Mouse (Mus musculus) megakaryocyte-erythroid progenitor cell, adult 5-6 weeks (primary cell): Measurements from ENCODE around the gene Ptprt. TPM values are rescaled to one million over a fixed set of nuclear protein-coding genes. Genes with fewer than 3 reads are reported as not detected.

Source experiments
- ATAC-seq: replicated peaks from 2 replicates; pipeline ENCODE4 v1.8.0; 2016; ENCODE audit warnings: mild to moderate bottlenecking, inconsistent platforms; ENCODE audit not compliant: severe bottlenecking, poor library complexity, low FRiP score, low TSS enrichment
- total RNA-seq, 2 experiments: library from RNA; stranded (forward) in 1 of 2; stranded (reverse) in 1 of 2; fragments of 200-1000, 215-1000 nt in 1 of 2; fragments of >200 nt in 1 of 2; fragmentation: Nextera tagmentation in 1 of 2; gene quantifications; 2 replicates each; pipeline ENCODE4 v1.2.3; 2014 to 2017

The Ptprt gene
- total RNA-seq, 2 experiments from 2014 or later: not detected

DNA sequence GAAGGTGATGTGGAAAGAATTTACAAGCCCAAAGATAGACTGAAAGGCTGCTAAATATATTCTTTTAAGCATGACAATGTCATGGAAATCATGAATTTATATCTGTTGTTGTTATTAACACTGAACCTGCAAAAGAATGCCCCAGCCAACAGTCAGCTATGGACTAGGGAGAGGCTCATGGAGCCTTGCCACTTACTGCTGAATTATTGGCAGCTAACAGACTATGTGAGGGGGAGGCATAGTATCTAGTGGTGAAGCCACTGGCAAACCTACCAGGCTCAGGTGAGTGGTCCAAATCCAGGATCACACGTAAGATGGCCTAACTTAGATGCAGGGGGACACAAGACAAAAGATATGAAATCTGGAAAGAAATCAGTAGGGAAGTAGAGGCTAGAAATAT, 847.6 kb downstream of the Ptprt start:
- no peak for ATAC-seq

DNA sequence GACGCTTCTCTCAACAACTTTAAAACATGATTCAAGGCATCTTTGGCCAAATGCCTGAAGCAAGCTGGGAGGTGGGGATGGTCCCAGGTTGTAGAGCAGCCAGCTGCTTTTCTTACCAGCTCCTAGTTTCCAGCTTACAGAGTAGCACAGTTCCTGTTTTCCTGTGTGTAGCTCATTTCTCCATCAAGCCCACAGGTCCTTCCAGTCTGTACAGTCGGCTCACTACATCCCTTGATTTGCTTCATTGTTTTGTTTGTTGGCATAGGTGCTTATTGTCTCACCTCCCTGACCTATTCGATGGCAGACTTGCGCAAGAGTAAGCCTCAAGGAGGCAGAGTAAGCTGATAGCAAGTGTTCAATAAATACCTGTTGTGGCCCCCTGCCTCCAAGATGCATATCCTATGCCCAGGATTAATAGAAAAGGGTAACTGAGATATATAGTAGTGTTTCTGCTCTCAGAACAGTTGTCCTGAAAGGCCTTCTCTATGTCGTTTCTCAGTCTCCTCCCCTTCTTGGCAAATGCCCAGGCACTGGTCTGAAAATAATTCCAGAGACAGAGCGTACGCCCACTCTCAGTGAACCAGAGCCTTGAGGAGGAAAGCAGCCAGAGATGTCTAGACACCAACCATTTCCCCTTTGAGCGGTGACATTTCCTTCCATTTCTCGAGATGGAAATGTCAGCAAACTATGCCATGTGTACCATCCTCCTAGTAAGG, 852.7 kb downstream of the Ptprt start:
- ATAC-seq: no peak

DNA sequence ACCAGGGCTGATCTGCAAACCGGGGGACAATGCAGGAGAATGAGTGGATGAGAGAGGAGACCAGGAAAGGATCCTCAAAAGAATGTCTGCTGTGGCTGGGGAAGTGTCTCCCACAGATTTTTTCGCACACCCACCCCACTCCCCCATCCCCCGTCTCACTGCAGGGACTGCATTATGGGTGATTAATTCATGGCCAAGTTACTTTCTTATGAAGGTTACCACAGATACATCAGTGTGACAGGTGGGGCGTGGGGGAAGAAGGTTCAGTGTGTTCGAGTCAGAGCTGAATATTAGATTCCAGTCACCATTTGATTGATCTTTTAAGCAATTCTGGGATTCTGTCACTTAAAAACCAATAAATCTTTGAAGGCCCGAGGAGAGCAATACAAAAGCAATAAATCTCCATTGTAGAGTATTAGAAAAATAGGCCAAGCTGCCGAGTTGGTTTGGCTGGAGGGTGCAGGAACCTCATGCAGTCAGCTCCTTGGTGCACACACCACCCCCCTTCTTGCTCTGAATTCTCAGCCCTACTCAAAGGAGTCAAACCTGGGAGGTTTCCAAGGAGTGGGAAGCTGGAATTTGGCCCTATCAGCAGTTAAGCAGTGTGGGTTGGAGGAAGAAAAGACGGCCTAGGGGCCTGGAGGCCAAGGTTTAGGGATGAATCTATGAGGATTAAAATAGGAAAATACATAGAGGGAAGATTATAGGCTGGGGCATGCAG, 854.5 kb downstream of the Ptprt start:
- ATAC-seq: no peak

DNA sequence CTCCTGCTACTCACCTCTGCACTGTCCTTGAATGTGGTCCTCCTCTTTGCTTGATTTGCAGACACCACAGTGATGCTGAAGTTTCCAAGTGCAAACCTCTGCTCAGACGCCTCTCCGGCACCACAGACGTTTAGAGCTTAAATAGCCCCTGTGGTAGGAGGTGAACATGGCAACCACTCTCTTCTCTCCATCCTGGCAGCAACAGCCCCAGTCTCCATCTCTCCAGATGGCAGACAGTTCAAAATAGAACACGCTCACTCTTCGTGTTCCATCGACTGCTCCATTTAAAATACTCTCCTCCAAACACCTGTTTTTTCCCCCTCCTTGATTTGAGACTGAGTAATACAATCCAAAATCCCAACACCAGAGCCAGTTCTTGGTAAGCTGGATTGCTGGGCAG, 861.0 kb downstream of the Ptprt start:
- ATAC-seq: no peak

DNA sequence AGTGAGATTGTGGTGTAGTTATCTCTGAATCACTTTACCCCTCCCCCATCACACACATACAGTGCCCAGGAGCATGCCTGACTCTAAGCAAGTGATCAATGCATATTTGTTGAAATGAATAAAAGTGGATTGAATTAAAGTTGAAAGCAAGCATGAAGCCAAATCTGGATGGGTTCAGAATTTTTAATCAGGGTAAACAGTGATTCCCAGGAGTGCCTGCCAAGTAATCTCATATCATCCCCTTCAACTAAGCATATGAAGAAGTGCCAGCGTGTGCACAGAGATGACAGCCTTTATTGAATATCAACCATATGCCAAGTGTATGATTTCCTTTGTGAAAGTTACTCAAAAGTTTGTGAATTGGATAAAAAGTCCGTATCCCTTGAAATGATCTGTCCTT, 893.4 kb downstream of the Ptprt start:
- no peak for ATAC-seq

DNA sequence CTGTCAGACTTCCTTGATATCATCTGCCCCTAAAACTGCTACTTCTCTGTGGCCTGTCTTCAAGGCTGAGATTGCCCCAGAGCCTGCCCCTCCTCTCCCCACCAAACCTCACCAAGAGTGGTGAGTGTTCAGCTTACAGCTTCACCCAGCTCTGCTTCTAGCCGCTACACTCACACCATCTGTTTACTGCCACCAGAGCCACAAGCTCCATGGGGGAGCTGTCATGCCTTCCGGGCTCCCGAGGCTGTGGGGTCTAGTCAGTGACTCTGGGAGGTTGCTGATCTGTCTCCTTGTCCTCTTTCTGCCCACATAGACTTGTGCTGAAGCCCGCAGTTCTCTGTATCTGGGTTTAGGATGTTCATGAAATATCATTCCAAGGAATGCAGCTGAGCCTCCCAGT, 947.9 kb downstream of the Ptprt start:
- ATAC-seq: no peak

DNA sequence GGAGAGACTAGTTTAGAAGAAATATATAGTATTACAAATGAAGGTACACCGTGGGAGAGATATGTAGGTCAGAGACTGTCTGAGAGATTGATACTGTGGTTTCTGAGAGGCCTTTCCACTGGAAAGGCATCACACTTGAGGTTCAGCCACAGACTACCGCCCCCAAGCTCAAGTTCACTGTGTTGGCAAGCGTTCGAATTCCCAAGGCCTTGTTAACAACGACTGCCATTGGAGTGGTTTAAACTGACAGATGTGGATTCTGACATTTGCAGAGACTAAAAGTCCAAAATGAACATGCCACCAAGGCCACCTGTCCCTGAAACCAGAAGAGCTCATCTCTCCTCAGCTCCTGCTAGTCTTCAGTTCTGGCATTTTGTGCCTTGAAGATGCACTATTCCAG, 951.6 kb downstream of the Ptprt start:
- no peak for ATAC-seq

DNA sequence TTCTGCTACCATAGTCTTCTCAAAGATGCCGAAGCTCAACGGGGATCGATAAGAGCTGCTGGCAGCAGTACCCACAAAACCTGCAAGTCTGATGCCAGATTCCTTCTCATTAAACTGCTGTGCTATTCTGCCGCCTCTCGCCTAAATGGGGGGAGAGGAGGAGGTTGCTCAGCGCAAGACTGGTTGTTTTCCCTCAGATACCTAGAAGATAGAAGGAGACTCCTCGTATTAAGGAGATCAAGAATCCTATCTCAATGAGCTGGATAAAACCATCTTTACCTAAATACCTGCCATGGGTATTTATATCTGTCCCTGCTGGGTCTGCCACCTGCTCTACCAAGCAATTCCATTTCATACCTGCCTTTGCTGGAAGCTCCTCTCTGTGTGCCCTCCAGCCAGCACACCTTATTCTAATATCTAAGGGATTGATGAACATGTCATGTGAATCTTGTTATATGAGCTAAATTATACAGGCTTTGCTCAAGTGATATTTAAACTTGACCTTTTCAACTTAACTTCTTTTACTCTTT, 954.5 kb downstream of the Ptprt start:
- ATAC-seq: no peak

DNA sequence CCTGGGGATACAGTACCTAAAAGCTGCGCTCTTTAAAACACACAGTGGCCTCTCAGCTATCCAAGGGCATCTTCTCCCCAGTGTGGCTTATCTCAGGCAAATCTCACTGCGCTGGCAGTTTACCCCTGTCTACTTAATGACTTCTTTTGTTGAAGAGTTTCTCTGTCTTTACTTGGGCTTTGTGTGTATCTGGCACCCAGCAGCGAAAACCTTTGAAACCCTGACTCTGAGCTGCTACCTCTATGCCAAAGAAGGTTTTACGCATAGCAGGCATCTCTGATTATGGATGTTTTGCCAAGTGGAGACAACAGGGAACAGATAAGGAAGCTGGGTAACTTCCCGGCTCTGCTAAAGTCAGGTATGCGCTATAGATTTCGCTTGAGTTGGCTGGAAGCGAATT, 956.1 kb downstream of the Ptprt start:
- ATAC-seq: no peak

DNA sequence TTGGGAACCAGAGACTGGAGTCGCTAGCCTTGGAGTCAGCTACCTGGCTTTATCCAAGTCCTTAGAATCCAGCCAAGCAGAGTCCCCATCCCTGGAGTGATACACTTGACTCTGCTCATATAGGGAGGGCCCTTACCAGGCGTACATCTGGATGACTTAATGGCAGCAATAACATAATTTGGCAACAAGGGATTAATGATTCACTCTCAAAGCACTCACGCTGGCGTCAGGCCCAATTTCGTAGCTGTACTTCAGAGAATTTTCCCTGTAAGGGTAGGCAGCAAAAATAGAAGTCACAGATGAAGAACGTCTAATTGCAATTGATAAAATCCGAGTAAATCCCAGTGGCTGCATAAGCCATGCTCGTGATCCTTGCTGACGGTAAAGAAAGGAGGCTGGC, 956.5 kb downstream of the Ptprt start:
- ATAC-seq: no peak

DNA sequence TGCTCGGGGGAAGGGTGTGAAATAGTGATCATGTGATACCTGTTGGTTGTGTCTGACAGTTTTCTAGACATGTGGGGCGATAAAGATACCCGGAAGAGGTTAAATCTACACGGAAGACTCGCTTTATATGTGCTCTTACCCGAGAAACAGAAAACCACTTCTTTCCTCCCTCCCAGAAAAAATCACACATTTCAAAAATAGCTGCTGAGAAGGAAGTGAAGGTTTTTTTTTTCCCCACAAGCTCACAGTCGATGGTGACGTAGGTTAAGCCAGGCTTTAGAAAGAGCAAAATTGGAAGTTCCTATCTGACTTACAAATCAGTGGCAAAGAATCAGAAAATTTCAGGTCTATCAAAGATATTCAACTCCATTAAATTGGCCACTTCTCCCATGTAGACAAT, 965.1 kb downstream of the Ptprt start:
- ATAC-seq: no peak

DNA sequence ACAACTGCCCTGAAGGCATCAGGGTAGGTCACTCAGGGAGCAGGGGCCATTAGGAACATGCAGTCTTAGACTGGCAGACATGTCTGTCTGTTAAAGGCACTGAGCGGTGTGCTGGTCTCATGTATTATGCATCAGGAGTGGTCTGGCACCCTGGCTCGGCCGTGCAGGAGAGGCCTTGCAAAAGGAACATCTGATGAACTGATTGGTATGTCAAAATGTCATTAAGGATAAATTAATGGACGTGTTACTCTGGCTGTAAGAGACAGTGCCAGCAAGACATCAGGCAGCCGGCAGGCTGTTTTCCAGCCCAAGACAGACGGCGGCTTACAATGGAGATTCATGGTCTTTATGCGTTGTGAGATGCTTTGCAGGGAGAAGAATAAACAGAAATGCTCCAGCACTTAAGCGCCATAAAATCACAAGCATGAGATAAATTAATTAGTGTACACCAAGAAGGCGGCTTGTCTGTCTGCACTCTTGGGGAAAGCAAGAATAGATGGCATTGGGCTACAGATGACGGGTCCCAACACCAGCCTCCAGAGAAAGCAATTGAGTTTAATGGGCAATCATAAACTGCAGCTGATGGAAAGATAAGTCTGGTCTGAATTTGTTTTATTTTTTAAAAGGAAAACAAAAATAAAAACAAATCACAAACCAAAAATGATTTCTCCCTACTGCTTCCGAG, 992.5 kb downstream of the Ptprt start:
- no peak for ATAC-seq

DNA sequence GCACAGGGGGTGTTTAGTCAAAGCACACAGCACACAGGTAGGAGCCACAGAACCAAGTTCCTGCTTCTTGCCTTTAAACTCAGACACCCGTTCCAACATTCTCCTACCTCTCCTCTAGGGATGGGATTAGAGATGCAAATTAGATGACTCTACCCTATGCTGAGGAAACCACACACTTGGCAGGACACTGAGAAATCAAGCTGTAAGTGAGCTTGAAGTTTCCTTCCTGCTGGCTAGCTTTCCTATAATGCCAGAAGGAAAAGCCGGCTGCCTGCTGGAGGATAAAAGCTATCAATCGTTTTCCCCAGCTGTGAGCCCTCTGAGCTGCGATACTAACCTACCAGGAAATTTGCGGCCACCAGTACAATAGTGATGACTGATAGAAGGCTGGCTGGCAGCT, 999.0 kb downstream of the Ptprt start:
- ATAC-seq: no peak

DNA sequence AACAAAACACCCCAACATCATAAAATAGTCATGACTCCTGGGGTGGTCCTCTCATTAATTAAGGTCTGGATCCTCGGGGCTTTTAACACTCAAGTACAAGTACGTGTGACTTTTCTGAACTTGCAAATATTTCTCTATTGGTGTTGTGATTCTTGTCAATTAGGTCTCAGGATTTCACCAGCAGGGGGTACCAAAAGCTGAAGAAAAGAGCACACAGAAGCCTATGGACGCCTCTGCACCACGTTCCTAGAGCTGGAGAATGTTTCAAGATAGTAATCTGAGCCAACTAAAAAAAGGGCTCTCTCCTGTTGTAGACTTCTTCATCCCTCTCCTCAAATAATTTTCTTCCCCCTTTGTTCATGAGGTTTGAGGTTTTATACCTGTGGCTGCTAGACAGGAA, 1000.1 kb downstream of the Ptprt start:
- no peak for ATAC-seq

DNA sequence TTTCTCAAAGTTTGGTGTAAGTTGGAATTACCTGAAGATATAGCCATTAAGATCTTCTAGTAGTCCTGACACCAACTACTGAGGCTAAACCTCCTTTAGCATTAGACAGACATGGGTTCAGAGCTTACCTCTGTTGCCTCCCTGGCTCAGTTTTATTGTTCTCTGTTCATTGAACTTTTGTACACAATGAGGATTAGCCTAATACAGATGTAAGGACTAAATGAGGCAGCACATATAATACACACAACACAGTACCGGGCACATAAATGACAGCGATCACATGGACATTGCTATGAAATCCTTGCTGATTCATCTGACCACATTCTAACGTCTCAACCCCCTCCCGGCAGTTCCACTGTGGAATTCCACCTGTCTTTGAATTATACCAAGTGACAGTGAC, 1003.9 kb downstream of the Ptprt start:
- ATAC-seq: no peak

DNA sequence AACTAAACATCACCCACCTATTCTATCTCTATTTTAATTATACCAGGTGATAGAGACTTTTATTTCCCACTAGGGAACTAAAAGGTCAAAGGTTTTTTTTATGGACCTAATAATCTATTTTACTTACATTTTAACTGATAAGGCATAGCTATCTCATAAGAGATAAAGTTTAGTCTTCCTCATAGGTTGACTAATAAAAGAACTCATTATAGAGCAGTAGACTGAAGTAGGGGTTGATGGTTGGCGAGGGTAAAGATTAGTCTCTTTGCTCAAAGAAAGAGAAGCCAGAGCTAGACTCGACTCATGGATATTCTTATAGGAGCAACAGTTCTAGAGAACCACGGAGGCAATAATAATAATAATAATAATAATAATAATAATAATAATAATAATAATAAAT, 1004.3 kb downstream of the Ptprt start:
- ATAC-seq: no peak

DNA sequence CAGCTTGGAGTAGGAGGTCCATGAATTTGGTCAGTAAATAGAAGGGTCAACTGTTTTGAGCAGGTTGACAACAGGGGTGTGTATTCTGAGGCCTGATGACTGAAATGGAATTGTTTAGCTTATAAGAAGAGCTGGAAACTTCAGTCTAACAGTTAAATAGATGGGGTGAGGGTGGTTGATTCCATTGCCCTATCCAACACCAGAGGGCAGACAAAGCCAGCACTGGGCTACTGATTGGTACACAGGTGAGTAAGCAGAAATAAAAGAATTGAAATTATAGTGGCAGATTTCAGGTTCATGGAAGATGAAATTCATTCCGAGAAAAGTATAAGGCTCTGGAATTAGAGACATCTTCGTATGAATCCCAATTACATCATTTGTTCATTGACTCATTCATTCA, 1020.1 kb downstream of the Ptprt start:
- ATAC-seq: no peak

DNA sequence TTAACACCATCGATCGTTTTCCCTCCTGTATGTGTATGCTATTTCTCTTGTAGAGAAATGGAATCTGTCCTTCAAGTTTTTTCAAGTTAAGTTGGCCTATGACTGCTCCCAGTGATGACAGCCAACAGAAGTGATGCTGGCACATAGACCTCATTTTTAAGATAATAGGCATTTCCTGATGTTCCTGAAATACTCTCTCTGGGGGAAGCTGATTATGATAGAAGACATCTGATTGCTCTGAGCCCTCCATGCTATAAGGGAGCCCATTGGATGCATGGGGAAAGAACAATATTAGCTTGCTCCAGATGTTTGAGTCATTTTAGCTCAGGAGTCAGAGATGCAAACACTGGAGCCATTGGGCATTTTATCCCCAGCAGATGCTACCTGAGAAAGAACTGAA, 1026.9 kb downstream of the Ptprt start:
- no peak for ATAC-seq

DNA sequence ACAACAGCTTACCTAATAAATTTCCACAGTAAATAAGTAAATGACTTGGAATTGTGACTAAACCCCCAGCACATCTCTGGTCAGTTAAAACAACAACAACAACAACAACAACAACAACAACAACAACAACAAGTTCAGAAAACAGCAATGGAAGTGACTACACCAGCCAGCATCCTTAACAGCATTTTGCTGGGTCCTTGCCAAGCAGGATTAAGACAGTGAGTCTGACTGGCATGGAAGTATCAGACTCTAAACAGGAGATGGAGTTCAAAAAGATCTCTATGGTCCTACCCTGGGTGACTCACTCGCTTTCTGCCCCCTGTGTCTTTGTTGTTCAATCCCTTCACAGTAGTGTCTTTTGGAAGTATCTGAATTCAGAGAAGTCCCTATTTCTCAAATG, 1035.1 kb downstream of the Ptprt start:
- no peak for ATAC-seq

DNA sequence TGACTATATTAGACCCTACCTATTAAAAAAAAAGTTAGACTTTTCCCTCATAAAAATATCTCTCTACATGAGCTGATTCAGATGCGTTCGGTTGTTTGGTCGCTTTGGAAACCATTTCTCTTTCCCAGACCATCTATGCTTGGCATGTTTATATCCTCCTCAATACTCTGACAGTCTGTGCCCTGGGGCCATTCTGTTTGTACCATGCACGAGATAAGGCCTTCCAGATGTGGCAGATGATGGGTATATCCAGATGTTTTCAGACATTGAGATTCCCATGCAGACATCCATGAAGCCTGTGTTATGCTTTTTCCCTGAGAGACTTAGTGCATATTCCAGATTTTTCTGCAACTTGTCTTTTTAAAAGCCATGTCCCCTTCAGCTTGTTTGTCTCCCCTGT, 1052.5 kb downstream of the Ptprt start:
- no peak for ATAC-seq

DNA sequence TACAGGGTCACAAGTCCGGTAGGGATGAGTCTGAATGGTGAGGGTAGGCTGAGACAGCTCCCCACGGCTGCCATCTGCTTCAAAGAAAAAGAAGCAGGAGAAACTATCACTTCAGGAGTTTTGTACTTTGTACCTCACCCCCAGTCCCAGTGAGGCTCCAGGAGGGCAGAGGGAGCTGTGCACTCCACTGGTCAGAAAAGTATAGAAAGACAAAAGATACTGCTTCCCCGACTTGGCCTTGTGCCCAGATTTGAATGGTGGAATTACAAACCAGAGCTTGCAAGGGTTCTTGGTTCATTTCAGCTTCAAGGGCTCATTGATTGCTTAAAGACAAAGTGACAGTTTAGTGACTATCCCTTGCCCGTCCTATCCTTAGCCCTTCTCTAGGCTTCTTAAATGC, 1053.6 kb downstream of the Ptprt start:
- ATAC-seq: no peak
